Mouse (Mus musculus) heart, adult 8-10 months (tissue): ENCODE data around the gene Zfp318. TPM values are rescaled to one million over a fixed set of nuclear protein-coding genes. Genes with fewer than 3 reads are reported as not detected.

ENCODE experiments used
- DNase-seq: peaks from one replicate; pipeline ENCODE4 v3.0.0; 2022; ENCODE audit warnings: low spot score
- total RNA-seq, 4 experiments: library from RNA; stranded (reverse); gene quantifications; 2 replicates each; pipeline ENCODE4 v1.2.4; 2022

Zfp318 gene
- total RNA-seq, 4 experiments from 2014 or later, result 15.2 to 21.6 (median 17.2) TPM

DNA sequence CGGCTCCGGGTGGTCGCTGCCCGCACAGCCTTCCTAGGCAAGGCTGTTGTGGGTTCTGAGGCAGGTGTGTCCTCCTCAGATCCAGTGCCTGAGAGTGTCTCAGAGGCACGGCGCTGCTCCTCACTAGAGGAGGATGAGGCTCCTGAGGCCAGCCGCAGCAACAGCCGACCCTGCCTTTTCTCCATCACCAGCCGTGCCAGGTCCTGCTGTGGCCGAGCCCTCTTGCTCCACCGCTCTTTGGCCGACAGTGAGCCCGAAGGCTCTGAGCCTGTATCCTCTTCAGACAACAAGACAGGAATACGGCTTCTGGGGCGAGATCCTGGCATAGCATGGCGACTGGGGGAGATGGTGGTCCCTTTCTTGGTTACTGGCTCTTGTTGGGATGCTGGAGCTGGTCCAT, 62.7 kb downstream of the Zfp318 start:
- no peak for DNase-seq

DNA sequence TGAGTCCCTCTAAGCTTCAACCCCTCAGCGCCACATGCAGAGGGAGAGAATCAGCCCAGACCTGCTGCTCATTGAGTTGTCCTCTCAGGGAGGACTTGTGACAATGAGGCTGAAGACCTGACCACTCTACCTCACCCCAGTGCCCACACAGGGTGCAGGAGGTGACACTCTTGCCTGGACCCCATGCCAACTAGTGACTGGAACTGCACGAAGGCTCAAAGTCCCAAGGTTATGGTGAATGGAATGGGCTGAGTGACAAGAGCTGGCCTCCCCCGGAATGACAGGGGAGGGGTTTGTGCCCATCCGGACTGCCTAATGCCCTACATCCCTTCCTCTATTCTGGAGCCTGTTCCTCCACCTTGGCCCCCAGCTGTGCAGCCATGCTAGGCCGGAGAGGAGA, 69.2 kb downstream of the Zfp318 start:
- DNase-seq, result no peak

DNA sequence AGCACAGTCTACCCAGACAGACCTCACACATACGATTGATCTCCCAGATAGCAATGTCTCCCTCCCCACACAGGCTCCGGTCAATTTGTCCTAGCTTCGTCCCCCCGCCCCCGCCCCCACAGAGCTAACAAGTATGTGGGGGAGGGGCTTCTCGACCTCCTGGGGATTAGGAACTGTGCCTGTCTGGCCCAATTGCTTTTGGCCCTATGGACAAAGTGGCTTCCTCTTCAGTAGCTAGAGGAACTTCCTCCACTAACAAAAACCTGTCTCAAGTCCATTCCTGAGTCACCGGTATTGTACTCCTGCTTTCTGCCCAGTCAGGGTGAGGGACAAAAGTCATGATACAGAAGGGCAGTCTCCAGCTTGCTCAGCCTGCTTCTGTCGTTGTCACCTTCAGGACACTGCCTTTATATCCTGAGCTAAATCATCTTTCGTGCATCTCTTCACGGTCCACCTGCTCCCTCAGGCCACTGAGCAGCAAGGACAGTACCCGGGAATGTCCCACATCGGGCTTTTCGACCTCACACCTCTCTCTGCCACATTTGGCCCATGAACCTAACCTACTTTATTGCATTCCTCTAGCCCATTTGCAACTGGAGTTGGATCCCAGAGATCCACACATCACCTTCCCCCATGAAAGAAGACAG, 69.9 kb downstream of the Zfp318 start:
- DNase-seq, result no peak

DNA sequence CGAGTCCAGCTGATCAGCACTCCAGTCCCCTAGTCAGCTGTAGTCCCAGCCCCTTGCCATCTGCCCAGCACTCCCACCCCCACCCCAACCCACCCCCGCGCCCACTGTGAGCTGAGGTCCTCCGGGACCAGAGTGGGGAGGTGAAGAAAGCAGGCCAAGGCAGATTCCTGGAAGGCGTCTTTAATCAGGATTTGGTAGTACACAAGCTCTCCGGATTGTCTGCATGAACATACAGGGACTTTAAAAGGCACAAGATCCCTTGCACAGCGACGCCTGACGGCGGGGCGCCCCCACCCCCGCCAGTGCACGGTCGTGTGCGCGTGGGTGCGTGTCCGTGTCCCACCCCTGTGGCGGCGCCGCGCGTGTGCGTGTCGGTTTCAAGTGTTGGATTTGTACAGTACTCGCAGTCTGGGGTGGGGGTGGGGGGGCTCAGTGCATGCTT, 70.5 kb downstream of the Zfp318 start:
- DNase-seq, result no peak

DNA sequence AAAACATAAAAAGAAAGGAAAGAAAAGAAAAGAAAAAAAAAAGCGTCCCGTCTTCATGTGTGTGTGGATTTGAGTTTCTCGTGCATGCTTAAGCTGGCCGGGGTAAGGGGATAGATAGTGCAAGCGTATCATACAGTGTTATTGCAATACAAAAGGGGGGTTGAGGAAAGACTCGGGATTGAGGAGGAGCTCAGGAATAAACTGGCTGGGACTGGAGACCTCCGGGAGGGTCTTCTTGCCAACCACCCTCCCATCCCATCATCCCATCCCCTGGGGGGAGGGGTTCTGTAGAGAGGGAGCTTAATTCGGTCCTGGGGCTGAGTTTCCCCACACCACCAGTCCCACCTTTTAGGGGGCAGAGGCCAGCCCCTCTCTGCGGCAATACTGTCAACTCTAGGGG, 71.0 kb downstream of the Zfp318 start:
- DNase-seq, result no peak

DNA sequence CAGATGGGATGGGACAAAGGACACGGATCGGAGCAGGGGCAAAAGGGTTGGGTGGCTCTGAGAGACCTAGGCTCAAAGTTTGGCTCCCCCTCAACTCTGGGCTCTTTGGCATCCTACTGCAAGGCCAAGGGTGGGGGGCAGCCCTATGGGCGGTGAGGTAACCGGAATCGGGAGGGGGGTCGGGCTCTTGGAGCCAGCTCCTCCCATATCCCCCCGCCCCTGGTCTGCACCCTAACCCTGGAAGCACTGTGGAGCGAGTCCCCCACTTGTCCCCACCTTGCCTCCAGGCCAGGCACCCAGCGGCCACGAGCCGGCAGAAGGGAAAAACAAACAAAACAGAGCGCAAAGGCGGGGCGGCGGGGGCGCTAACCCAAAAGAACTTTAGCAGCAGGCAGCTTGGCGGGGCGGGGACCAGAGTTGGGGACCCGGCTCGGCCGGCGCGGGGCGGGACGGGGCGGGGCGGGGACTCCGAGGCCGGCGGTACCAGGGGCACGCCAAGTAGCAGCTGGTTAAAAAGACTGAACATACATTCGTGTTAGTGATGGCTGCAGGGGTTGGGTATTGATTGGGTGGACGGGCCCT, 71.7 kb downstream of the Zfp318 start:
- no peak for DNase-seq

DNA sequence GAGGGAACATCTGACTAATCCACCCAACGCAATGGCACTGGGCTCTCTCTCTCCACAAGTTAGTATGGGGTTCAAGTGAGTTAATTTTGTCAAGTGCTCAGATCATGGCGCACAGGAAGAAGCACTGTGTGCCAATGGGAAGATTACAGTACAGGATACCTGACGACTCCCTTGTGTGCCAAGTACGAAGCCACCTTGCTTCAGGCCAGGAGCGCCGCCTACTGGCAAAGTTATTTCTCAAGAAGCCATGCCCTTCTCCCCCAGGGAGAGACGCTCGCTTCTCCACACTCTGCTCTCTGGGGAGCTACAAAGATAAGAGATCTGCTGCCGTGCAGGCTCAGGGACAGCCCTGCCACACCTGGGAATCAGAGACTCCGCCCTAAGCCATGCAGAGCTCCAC, 74.3 kb downstream of the Zfp318 start:
- DNase-seq, result no peak

DNA sequence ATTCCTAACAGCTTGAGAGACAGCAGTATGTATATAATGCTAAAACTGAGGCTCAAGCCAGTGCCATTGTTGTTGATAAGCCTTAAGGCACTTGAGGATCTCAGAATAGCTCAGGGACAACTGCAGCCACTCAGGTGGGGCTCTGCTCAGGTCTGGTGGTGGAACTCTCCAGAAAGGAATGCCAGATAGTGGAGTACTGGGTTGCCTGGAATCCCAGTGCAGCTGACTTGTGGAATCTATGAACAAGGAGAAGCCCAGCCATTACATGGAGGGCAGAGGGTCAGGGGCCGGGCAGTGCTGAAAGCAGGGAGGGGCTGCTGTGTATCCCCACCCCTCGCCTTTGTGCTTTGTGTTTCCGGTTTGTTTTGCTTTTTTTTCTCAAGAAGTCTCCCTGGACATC, 74.9 kb downstream of the Zfp318 start:
- DNase-seq, result peak; percentile 26

DNA sequence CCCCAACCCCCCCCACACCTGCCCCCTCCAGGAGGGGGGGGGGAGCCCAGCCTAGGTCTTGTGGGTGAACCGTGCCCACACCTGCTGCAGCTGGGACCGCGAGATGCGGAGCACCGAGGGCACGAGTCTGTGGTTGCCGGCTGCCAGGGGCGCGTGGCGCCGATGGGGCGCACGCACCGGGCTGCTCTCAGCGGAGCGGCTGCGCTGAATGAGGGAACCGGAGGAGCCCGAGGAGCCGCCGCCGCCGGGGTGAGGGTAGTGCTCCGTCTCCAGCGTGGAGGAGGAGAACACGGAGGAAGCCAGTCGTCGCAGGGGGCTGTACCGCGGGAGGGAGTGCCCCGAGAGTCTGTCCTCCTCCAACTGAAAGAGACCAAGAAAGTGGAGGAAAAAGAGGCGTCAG, 77.1 kb downstream of the Zfp318 start:
- no peak for DNase-seq

DNA sequence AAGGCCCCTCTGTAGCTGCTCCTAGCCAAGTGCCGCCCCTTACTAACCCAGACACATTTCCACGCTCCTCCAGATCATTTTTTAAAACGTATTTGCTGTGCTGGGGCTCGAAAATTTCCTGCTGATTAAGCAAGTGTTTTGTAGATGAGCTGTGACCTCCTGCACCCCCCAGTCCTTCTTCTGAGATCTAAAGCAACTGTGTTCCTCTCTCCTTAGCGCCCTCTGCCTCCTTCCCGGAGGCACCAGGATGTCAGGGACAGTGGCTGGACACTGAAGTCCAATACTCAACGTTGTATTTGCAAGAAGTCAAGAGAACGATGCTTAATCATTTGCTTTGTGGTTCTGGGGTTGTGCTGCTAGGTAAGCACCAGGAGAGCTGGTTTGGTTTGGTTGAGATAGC, 77.8 kb downstream of the Zfp318 start:
- DNase-seq, result no peak

DNA sequence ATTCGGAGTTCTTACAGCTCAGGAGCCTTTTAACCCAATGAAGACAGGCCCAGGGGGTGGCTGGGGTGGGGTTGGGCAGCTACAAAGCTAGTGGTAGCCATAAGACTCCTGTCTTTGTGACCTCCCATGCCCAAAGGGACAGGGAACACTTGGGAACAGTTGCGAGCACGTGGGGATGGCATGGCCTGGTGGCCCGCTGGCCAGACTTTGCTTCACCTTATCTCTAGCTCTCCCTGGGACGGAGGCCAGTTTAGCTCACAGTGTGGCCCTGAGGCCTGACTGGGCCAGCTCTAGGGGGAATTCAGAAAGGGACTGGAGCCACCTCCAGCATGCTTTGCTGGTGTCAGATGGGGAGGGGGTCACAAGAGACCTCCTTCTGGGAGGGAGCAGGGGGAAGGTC, 78.7 kb downstream of the Zfp318 start:
- peak; percentile 66 for DNase-seq

DNA sequence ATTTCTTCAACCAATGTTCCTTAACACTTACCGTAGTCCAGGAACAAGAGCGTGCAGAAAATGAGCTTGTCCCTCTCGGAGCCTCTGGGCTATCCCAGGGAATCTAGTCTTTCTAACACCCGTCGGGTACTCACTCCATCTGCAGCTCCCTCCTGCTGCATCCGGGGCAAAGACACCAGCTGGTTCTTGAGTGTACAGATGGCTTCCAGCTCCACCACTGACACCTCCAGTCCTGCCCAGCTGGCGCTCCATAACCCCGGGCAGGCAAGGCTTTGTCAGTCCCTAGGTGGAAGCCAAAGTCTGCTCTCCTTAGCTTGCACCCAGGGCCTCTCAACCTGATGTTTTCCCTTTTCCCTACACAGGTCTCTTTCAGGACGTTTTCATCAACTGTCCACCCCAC, 84.3 kb downstream of the Zfp318 start:
- no peak for DNase-seq

Other genes with a start within 250 kb of the Zfp318 start
- gene Rsph9, start 239.5 kb upstream of the Zfp318 start, total RNA-seq, result under 1 TPM; 0.57 to 0.97 (median 0.84) TPM
- gene Mad2l1bp, start 230.2 kb upstream of the Zfp318 start, total RNA-seq, result 10 to 100 TPM; 19.2 to 27.4 (median 21.6) TPM
- 10 to 100 TPM; 55.8 to 74.5 (median 59.0) TPM for gene Gtpbp2, start 222.7 kb upstream of the Zfp318 start, total RNA-seq
- 1 to 10 TPM; 7.2 to 9.0 (median 8.5) TPM for gene Polh, start 181.1 kb upstream of the Zfp318 start, total RNA-seq
- gene Xpo5, start 180.9 kb upstream of the Zfp318 start, total RNA-seq, result 10 to 100 TPM; 20.0 to 23.2 (median 21.6) TPM
- 10 to 100 TPM; 20.4 to 25.6 (median 22.7) TPM for gene Polr1c, start 135.7 kb upstream of the Zfp318 start, total RNA-seq
- 10 to 100 TPM; 82.2 to 91.1 (median 85.5) TPM for gene Yipf3, start 135.7 kb upstream of the Zfp318 start, total RNA-seq
- gene Lrrc73, start 130.2 kb upstream of the Zfp318 start, total RNA-seq, result under 1 TPM in 2 of 4 experiments, not detected in 2; 0.12 to 0.14 TPM
- 10 to 100 TPM; 26.0 to 39.5 (median 35.6) TPM for gene Tjap1, start 100.7 kb upstream of the Zfp318 start, total RNA-seq
- gene Dlk2, start 86.3 kb upstream of the Zfp318 start, total RNA-seq, result under 1 TPM in 2 of 4 experiments, not detected in 2; 0.14 to 0.53 TPM
- 1 to 10 TPM; 3.2 to 5.2 (median 4.1) TPM for gene Abcc10, start 55.4 kb upstream of the Zfp318 start, total RNA-seq
- 1 to 10 TPM in 1 of 4 experiments, under 1 TPM in 3; 0.54 to 1.0 (median 0.88) TPM for gene Crip3, start 45.2 kb downstream of the Zfp318 start, total RNA-seq
- gene Slc22a7, start 54.7 kb downstream of the Zfp318 start, total RNA-seq, result not detected
- gene Ttbk1, start 103.9 kb downstream of the Zfp318 start, total RNA-seq, result under 1 TPM; 0.11 to 0.41 (median 0.24) TPM
- gene Dnph1, start 113.0 kb downstream of the Zfp318 start, total RNA-seq, result 1 to 10 TPM; 1.7 to 2.2 (median 1.8) TPM
- 10 to 100 TPM; 22.7 to 28.0 (median 24.9) TPM for gene Cul9, start 162.7 kb downstream of the Zfp318 start, total RNA-seq
- gene Srf, start 172.4 kb downstream of the Zfp318 start, total RNA-seq, result 100 to 1,000 TPM in 2 of 4 experiments, 10 to 100 TPM in 2; 84.1 to 121 (median 98.6) TPM
- 1 to 10 TPM; 1.8 to 3.5 (median 2.1) TPM for gene Ptk7, start 245.8 kb downstream of the Zfp318 start, total RNA-seq